Mouse (Mus musculus) thymus, postnatal 0 days (tissue): Measurements from ENCODE around the gene Tmcc3. TPM values are rescaled to one million over a fixed set of nuclear protein-coding genes. Genes with fewer than 3 reads are reported as not detected.
A peak's percentile ranks its signal among the peaks of the same experiment; 100 is the strongest.

Experiments used
- DNase-seq: peaks from one replicate; pipeline ENCODE4 v3.0.0-alpha.2; 2015; ENCODE audit warnings: low spot score
- polyA plus RNA-seq: library from polyadenylated mRNA; unstranded; fragments of >200 nt; fragmentation: Nextera tagmentation; extraction: Ambion mirVana; gene quantifications from 2 replicates; pipeline ENCODE4 v1.2.1, GENCODE M21; 2015

Gene Tmcc3
- polyA plus RNA-seq, 1 experiment from 2014 or later: 14.0 TPM

DNA sequence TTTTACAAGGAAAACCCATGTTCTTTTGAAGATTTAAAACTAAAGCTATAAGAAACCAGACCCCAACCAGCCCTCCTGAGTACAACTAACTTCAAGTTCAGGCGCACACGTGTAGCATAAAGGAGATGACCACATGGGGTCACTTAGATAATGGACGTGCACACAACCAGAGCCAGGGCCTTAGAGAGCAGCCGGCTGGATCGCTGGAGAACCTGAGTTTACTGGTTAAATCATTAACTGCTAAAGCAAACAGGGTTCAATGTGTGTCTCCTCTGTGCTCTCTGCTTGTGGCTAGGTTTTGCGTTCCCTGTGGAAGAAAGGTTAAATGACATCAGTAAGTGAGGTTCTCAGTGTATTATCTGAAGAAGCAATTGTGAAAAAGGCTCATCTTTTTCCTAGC lies 234.9 kb downstream of the Tmcc3 start:
- DNase-seq: no peak

DNA sequence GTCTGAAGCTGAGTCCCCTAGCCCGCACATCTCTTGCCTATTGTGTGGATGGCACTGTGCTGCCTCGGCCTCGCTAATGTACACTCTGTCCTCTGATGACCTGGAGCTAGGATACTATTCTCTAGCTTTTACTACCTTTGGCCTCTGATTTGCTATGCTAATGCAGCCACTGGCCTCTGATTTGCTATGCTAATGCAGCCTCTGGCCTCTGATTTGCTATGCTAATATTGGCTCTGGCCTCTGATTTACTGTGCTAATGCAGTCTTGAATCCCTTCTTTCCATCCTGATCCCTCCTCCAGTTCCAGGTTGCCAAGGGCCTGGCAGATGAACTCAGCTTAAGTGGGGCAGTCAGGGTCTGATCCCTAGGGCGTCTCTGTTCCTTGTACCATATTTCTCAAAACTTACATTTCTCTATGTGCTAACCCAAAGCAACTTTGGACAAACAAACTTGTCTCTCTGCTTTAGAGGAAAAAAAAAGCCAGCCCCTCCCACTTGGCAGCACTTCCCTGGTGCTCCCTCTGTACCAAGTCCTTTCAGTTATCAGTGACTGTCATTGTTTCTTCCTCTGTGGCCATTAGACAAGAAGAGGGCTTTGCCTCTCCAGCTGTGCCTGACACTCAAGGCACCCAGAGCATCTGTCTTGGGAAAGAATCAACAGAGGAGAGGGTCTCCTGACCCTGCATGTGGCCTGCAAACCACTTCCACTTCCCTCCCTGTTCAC lies 237.9 kb downstream of the Tmcc3 start:
- DNase-seq: no peak

DNA sequence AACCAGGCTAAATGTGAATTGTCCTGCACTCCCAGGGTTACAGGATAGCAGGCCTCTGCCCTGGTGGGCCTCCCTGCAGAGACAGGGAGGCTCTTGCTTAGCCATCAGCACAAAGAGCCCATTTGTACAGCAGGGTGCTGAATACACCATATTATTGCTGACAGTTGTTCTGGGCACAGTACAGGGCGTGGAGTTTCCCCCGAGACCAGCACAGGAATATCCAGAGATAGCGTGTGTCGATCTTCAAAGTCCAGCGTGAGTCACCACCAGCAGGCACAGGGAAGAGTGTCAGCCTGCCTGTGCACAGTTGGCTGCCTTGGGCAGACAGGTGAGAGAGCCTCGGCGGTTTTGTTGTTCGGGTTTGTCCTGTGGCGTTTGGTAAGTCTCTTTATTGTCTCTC lies 238.9 kb downstream of the Tmcc3 start:
- no peak for DNase-seq

DNA sequence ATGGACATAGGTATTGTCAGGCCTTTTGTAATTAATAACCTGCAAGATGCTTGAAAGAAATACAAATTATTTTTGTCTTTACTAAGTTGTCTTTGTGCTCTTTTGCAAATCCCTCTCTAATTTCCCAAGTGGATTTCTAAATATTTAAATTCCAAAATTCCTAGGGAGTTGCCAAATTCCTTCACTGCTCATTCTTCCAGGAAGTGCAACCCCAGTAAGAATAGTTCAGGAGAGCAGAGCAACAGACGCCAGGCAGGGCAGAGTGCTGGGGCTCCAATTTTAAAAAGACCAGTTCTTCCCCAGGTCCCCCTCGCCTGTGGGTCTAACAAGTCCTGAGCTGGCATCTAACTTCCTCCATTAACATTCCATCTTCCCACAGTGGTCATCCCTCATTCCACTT lies 239.3 kb downstream of the Tmcc3 start:
- no peak for DNase-seq

DNA sequence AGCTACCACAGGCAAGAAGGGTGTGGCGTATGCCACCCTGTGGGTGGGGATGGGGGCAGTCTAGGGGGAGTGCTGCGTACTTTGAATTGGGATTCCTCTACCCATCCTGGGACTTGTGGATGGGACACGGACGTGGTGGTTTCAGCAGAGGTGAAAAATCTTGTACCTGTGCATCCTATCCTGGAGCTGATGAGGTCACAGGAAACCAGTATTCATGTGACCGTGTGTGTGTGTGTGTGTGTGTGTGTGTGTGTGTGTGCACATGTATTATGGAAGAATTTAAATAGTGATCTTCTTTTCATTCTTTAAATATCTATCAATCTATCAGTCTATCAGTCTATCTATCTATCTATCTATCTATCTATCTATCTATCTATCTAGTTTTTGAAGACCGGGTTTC lies 239.8 kb downstream of the Tmcc3 start:
- no peak for DNase-seq

DNA sequence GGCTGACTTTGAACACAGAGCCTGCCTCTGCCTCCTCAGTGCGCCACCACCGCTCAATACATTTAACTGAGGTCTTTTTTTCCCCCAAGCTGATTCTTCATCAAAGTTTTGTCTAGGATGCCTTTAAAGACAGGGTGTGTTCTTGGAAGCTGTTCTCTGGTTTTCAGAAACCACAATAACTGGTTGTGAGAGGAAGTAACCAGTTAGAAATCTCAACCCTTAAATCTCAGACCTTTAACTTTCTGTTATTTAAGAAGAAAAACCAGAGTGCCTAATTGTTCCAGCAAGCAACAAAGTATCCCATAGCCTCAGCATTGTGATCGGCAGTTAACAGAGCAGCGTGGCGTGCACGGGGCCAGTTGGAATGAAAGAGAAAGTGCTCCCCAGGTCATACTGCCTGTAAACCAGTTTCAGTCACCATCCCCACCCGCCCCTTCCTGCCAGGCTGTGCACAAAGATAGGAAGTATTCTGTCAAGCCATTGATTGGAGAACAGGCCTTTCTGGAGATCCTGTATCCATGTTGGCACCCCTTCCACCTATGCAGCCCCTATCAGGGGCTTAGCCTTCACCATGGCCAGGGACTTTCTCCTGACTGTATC lies 240.3 kb downstream of the Tmcc3 start:
- DNase-seq: no peak

DNA sequence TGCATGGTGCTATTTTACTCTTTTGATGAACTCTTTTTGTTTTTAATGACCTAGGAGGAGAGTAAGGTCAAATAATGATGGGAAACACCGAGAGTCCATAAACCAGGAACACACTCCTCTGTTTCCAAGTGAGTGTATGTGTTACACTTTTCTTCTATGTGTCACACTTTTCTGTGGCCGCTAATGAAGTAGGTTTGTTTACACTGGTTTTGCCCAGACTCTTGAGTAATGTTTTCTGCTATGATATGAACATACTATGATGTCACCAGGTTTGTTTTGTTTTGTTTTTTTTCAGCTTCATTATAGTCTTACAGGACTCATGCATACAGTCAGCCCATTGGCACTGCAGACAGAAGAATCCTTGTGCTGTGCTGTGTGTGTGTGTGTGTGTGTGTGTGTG lies 243.6 kb downstream of the Tmcc3 start:
- no peak for DNase-seq

DNA sequence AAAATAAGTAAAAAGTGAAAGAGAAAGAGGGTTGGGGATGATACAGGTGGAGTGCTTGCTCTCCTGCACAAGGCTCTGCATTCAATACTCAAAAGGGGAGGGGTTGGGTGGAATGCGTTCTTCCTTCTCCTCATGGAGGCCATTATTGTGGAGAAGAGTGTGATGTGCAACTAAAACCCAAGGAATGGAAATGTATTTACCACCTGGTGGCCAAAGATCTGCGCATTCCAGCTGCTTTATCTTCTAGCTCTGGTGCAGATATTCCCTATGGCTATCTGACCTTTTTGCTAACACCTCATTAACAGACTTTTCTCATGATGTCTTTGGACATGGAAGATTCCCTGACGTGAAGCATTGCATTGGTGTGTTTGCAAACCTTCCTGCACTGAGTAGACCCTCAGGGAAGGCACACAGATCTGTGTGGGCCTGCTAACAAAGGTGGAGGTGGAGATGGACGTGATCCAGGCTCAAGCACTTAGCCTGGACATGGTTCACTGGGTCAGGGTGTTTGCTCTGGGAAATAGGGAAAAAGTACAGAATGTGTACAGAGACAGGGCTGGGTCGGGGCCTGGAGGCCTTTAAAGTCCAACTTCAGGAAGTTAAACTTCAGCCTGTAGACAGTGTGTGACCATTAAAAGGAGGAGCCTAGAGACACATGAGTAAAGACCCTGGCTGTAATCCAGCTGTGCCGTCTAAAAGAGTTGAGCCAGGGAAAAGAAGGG lies 245.8 kb downstream of the Tmcc3 start:
- no peak for DNase-seq

DNA sequence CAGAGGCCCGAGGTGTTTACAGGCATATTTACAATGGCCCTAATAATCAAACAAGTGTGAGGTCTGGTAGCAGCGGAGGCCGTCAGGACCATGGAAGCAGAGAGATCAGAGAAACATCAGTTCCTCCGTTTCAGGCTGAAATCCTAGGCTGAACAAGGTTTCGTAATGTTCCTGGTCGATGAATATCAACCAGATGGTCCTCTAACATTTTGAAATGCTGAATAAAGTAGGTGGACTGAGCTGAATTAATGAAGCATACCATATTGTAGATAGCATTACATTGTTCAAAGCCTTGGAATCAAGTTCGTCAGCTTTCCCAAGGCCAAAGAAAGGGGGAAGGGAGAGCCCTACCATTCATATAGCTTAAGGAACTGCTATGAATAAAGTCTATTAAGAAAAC lies 247.1 kb downstream of the Tmcc3 start:
- DNase-seq: no peak

DNA sequence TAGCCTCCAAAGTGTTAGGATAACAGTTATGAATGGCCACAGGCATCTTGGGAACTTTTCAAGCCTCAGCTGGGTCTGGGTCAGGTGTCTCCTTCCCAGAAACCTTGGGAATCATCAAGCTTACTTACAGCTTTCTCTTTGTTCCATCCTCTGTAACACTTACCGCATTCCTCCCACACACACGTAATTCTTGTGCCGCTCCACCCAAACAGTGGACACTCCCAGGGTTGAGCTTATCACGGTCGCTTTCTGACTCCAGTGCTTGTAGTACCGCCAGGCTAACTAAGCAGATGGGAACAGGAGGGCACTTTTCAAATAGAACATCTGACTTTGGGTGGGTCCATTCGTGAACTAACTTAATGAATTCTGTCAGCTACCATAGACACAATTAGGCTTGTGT lies 249.6 kb downstream of the Tmcc3 start:
- no peak for DNase-seq

DNA sequence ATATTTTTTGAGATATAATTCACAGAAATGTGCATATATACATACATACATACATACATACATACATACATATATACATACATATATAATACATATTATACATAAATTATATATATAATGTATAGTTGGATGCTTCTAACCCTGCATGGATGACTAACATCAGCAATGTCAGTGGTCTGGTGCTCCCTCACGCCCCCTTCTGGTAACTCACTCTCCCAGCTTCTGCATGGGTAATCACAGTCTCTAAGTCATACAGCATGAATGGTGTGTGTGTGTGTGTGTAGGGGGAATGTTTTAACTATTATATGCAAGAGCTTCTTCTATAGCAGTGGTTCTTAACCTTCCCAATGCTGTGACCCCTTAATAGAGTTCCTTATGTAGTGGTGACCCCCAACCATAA lies 250.4 kb downstream of the Tmcc3 start:
- DNase-seq: peak; percentile 52

DNA sequence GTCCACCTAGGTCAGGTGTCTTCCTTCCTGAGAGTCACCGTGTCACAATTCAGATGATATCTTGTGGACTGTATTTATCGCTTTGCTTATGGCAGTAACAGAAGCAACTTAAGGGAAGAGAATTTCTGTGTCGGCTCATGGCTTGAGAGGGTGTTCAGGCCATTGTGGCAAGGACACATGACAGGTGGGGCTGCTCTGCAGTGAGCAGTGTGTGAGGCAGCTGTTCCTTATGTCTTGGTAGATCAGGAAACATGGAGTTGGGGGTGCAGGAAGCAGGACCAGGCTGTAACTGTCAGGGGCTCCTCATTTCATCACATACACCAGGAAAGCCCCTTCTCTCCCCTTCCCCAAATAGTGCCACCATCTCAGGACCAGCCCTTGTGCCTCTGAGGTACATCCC lies 251.2 kb downstream of the Tmcc3 start:
- DNase-seq: no peak

DNA sequence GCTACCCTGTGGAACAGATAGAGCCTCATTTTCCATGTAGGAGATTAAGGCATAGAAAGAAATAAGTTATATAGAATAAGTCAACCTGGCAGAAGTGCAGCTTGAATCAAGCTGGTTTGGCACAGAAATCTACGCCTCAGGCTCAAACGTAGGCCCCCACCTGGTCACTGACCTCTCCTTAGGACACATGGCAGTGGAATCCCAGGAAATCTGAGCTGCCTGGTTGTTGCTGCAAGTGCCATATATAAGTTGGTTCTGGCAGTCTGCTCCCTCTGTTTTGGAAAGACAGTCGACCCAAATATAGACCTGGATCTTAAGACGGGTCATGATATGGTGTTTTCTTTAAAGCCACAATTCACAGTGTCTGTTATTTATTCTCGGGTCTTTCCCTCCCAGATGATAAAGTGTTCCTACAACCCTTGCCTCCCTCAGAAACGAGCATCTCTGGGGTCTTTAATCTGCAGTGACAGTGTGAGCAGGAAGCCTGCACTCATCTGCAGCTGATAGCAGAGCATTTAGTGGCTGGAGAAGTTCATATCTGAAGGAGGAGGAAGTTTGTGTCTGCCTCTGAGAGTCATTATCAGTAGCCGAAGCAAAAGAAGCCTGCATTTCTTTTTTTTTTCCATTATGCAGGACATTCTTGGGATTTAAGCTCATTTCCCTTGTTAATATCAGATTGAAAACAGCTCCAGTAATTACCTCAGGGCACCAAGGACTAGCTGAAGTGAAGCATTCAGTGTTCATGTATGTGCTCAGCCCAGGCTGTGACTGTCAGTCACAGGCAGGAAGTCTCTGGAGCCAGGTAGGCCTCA lies 253.9 kb downstream of the Tmcc3 start:
- DNase-seq: no peak

DNA sequence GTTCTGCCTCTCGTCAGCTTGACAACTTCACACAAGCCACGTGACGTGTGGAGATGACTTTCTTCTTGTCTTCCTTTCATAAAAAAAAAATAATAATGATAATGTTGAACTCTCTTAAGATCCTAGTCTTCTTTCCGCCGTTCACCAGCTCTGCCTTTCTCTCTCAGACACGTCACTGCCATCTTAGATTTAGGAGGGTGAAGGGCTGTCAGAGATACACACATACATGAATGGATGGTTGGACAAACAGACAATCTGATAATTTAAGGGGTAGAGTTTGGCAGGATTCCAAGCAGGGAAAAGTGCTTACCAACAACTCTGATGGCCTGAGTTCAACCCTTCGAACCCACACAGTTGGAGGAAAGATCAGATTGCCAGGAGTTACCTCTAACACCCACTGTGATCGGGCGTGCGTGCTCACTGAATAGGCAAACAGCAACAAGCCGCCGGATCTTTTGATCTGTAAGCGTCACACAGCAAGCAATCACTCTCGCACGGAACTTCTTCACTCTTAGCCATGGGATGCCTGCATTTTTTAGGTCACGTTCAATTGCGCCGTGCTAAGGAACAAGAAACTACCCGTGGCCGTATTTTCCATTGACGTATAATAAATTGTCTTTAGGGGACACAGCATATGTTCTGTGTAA lies 254.6 kb downstream of the Tmcc3 start:
- DNase-seq: no peak

DNA sequence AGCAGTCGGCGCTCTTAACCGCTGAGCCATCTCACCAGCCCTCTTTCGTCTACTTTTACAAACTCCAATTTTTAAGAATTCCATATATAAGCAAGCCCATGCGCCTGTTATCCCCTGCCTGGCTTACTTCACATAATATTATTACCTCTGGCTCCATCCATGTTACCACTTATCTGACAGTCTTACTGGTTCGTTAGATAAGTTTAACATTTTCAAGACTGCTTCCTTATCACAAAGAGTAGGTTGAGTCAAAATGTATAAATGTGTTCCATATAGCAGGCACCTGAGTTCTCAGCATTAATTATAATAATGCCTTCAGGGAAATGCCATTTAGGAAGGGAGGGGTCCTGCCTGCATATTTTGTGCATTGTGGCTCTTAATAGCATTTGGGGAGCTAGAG lies 255.5 kb downstream of the Tmcc3 start:
- DNase-seq: no peak

DNA sequence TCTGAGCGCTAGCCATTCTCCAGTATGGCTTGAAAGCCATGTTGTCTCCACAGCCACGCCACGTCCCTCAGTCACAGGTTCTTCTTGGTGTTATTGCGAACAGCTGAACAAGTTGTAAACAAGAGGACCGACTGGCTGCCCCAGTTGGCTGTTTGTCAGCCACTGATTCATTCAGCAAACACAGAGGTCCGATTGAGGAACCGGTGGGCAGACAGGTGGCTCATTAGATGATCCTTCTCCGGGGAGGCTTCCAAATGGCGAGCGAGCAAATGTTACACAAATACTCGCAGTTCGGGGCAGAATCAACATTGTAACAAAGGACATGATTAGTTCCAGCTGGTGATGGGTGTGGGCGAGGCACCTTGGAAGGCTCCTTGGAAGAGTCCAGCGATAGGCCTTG lies 256.2 kb downstream of the Tmcc3 start:
- no peak for DNase-seq

DNA sequence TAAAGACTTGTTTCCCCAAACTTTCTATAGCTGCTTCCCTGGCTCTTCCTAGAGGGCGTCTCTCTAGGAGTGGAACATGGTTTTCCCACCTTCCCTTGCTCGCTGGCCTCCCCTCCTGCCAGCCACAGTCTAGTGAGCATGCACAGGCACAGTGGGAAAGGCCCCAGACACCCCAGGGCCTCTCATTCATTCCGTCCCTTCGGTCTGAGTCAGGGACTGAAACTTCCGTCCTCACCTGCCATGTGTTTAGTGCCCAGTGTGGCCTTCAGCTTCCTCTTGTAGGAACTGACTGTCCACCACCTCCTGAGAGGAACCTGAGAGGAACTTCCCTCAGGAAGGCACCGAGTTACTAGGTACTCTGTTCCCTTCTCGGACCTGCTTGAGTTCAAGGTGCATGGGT lies 257.1 kb downstream of the Tmcc3 start:
- DNase-seq: no peak

DNA sequence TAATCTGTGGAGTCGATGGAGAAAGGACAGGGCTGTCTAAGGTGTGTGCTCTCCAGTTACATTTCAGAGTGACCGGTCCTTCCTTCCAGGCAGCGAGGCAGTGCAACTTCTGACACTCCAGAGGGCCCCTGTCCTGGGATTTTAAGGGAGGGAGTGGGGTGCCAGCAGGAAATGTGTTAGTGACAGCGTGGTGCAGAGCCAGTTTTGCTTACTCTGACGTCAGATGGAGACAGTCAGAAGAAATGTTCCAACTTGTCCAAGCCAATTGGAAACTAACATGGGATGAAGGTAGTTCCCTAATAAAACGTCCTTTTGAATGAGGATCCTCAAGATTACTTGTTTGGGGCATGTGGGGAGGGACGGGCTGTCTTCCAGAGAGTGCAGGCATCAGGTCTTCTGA lies 258.0 kb downstream of the Tmcc3 start:
- no peak for DNase-seq

DNA sequence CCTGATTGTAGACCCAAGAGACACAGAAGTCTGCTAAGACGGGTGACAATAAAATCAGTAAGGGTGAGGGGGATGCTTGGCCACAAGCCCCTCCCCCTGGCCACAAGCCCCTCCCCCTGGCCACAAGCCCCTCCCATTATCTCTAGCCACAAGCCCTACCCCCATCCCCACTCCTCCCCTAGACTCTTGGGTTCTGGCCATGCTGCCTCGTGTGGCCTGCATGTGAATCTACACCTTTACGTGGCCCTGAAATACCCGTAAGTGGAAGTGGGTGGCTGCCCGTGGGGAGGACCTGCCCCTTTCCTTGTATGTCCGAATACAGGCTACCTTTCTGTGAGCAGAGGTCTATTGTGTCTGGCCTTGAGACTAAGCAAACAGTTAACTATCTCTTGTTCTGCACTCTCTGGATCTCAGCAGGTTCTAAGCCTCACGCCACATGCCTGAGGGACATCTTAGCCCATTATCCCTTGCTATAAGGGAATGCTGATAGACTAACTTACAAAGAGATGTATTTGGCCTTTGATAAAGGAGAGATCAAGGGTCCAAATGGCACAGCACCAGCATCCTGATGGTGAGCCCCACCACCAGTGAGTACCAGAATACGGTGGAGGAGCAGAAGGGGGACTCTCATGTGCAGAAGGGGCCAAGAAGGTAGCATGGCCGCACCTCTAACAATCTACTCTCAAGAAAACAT lies 260.3 kb downstream of the Tmcc3 start:
- DNase-seq: peak; percentile 5

DNA sequence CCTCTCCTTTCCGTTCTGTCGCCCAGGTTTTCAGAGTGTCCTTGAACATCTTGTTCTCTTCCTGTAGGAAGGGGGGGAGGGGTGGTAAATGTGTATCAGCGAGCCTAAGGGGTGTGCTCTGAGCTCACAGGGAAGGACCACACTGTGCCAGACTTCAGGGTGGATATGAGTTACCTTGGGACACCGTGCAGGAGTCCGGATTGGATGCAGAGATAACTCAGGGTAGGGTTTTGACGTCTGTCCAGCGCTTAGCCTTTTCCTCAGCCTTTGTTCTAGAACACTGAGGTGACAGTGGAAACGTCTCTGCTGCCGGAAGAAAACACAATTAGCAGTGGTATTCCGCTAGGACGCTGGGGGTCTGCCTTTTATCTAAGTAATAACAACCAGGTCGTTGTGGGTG lies 261.0 kb downstream of the Tmcc3 start:
- DNase-seq: no peak
